Mouse (Mus musculus): Measurements from ENCODE around the gene Mrto4. TPM values are rescaled to one million over a fixed set of nuclear protein-coding genes. Genes with fewer than 3 reads are reported as not detected.
"Not testable (repeated sequence)": the region's sequence is repeated elsewhere in the genome, so short reads cannot be mapped to it uniquely, and the experiment has no call there.

Gene Mrto4
- 18.8 and 22.5 TPM in 2 replicates for polyA plus RNA-seq (2012; ENCODE audit: insufficient read depth, insufficient read length, missing spikeins)

DNA sequence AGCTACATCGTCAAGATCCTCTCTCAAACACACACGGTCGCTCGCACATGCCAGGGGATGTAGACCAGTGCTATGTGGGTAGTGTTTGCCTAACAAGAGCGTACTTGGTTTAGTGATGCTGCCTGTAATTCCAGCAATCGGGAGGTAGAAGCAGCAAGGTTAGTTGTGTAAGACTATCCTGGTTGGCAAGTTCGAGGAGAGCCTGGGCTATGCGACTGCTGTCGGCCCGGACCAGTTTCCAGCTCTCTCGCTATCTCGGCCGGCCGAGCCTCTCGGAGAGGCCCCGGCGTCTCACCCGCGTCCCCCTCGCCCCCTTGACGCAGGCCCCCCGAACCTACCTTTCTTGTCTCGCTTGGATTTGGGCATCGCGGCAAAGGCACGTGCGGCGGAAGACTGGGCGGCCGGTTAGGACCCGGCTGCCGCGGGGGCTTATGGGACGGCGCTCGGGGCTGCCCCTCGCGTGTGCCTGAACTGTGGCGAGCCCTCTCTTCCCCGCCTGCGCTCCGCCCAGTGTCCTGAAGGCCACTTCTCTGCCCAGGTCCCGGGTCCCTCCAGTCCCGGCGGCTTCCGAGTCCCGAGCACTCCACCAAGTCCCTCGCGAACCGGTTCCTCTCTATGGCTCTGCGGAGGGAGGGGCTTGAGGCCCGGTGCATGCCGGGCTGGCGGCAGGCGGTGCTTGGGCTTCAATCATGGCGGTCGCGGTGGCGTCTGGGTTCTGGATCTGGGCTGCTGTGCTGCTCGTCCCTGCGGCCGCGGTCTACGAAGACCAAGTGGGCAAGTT lies at the start of gene Mrto4, which contains the start of the genes Emc1 and Ubr4:
Gene Mrto4 (minus strand): TSS at position 646 of the 781 bp plus-strand sequence.
Gene Emc1 (plus strand): TSS at position 657 of the 781 bp plus-strand sequence.
Gene Ubr4 (plus strand): TSS at position 679 of the 781 bp plus-strand sequence.
- peak within 1 kb of the TSS; percentile 99 for H3K4me3 ChIP-seq (ENCODE audit: insufficient read depth, low read length)
- peak within 1 kb of the TSS; percentile 97 for H3K27ac ChIP-seq (ENCODE audit: insufficient read depth, low read depth, low read length)
- TF ChIP-seq POLR2A (IDR thresholded peaks at IDR 0.05; ENCODE audit: borderline replicate concordance, low read depth, low read length) (no peak), CTCF (IDR thresholded peaks at IDR 0.05; ENCODE audit: low read depth, low read length) (no peak)
- H3K4me1 ChIP-seq (ENCODE audit: control insufficient read depth, insufficient read depth, low read length) = peaks cover 4% of the 10 kb centered on the region

DNA sequence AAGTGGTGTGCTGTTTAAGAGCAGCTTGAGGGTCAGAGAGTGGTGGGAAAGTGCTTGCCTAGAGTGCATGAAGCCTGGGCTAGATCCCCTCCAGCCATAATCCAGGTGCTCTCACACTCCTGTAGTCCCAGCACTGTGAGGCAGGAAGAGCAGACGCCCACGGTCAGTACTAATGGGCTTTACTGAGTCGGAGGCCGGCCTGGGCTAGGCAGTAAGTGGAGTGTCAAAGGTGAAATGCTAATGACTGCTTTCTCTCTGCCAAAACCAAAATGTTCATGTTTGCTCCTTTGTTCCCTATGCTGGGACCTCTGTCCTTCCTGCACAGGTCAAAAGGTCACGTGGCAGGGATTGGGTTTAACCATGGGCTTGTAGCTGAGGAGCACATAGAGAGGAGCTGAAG lies 48.1 kb upstream of the Mrto4 start:
- H3K4me3 ChIP-seq (ENCODE audit: insufficient read depth, low read length) = no peak overlapping the region
- TF ChIP-seq CTCF (IDR thresholded peaks at IDR 0.05; ENCODE audit: low read depth, low read length) (no peak), POLR2A (IDR thresholded peaks at IDR 0.05; ENCODE audit: borderline replicate concordance, low read depth, low read length) (no peak)
- no peaks in the 10 kb centered on the region for H3K4me1 ChIP-seq (ENCODE audit: control insufficient read depth, insufficient read depth, low read length)
- no peak overlapping the region for H3K27ac ChIP-seq (ENCODE audit: insufficient read depth, low read depth, low read length)

GRCm38 (mm10) chr4:139395431-139395830 lies 43.1 kb upstream of the Mrto4 start:
- TF ChIP-seq CTCF (IDR thresholded peaks at IDR 0.05; ENCODE audit: low read depth, low read length) = no peak
- TF ChIP-seq POLR2A (IDR thresholded peaks at IDR 0.05; ENCODE audit: borderline replicate concordance, low read depth, low read length) = no peak
- Histone ChIP-seq H3K4me1 (ENCODE audit: control insufficient read depth, insufficient read depth, low read length) (no peaks in the 10 kb centered on the region), H3K4me3 (ENCODE audit: insufficient read depth, low read length) (no peak overlapping the region), H3K27ac (ENCODE audit: insufficient read depth, low read depth, low read length) (no peak overlapping the region)

- H3K4me1 ChIP-seq (ENCODE audit: control insufficient read depth, insufficient read depth, low read length) = peaks cover 4% of the 10 kb centered on the region
- H3K27ac ChIP-seq (ENCODE audit: insufficient read depth, low read depth, low read length) = no peak overlapping the region
- H3K4me3 ChIP-seq (ENCODE audit: insufficient read depth, low read length) = no peak overlapping the region
- TF ChIP-seq CTCF (IDR thresholded peaks at IDR 0.05; ENCODE audit: low read depth, low read length) (no peak), POLR2A (IDR thresholded peaks at IDR 0.05; ENCODE audit: borderline replicate concordance, low read depth, low read length) (no peak)
These were observed 37.2 kb upstream of the Mrto4 start for GRCm38 (mm10) chr4:139389557-139389956.

GRCm38 (mm10) chr4:139386869-139387319 lies 34.5 kb upstream of the Mrto4 start:
- no peak for TF ChIP-seq POLR2A (IDR thresholded peaks at IDR 0.05; ENCODE audit: borderline replicate concordance, low read depth, low read length)
- no peak for TF ChIP-seq CTCF (IDR thresholded peaks at IDR 0.05; ENCODE audit: low read depth, low read length)
- peaks cover 15% of the 10 kb centered on the region for H3K4me1 ChIP-seq (ENCODE audit: control insufficient read depth, insufficient read depth, low read length)

GRCm38 (mm10) chr4:139385841-139386240 lies 33.5 kb upstream of the Mrto4 start:
- H3K27ac ChIP-seq (ENCODE audit: insufficient read depth, low read depth, low read length); H3K4me3 ChIP-seq (ENCODE audit: insufficient read depth, low read length): not testable (repeated sequence)
- peaks cover 15% of the 10 kb centered on the region for H3K4me1 ChIP-seq (ENCODE audit: control insufficient read depth, insufficient read depth, low read length)

More at GRCm38 (mm10) chr4:139386869-139387319, 34.5 kb upstream of the Mrto4 start:
- H3K4me3 ChIP-seq (ENCODE audit: insufficient read depth, low read length) = no peak overlapping the region
- H3K27ac ChIP-seq (ENCODE audit: insufficient read depth, low read depth, low read length) = no peak overlapping the region

DNA sequence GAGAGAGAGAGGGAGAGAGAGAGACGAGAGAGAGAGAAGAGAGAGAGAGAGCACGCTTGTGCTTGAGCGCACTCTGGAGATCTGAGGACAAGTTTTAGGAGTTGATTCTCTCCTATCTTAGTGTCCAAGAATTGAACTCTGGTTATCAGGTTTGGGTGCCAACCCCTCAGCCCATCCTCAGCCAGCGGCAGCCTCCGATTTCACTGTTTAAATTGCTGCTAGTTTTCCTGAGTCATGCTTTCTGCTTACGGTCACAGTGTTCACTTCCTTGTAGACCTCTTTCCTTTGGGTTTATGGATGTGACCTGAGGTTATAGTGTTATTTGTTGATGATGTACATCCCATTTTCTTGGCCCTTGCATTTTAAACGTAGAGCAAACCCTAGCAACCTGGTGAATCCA lies 29.9 kb upstream of the Mrto4 start:
- TF ChIP-seq CTCF (IDR thresholded peaks at IDR 0.05; ENCODE audit: low read depth, low read length) = no peak
- no peak for TF ChIP-seq POLR2A (IDR thresholded peaks at IDR 0.05; ENCODE audit: borderline replicate concordance, low read depth, low read length)
- peaks cover 15% of the 10 kb centered on the region for H3K4me1 ChIP-seq (ENCODE audit: control insufficient read depth, insufficient read depth, low read length)
- H3K27ac ChIP-seq (ENCODE audit: insufficient read depth, low read depth, low read length) = 0 out of 2 replicates have a peak overlapping the region, but pooled peaks have one; percentile 16
- H3K4me3 ChIP-seq (ENCODE audit: insufficient read depth, low read length) = peak overlapping the region; percentile 43

- Histone ChIP-seq H3K27ac (ENCODE audit: insufficient read depth, low read depth, low read length) (peak overlapping the region; percentile 37; the same call in 1 of the 2 replicates), H3K4me1 (ENCODE audit: control insufficient read depth, insufficient read depth, low read length) (peaks cover 15% of the 10 kb centered on the region), H3K4me3 (ENCODE audit: insufficient read depth, low read length) (peak overlapping the region; percentile 76)
- TF ChIP-seq POLR2A (IDR thresholded peaks at IDR 0.05; ENCODE audit: borderline replicate concordance, low read depth, low read length) (no peak), CTCF (IDR thresholded peaks at IDR 0.05; ENCODE audit: low read depth, low read length) (no peak)
These were observed 29.1 kb upstream of the Mrto4 start for GRCm38 (mm10) chr4:139381452-139381845.

GRCm38 (mm10) chr4:139380775-139381451 lies 28.5 kb upstream of the Mrto4 start:
- Histone ChIP-seq H3K27ac (ENCODE audit: insufficient read depth, low read depth, low read length) (peak overlapping the region; percentile 39), H3K4me1 (ENCODE audit: control insufficient read depth, insufficient read depth, low read length) (peaks cover 15% of the 10 kb centered on the region), H3K4me3 (ENCODE audit: insufficient read depth, low read length) (peak overlapping the region; percentile 76)
- no peak for TF ChIP-seq POLR2A (IDR thresholded peaks at IDR 0.05; ENCODE audit: borderline replicate concordance, low read depth, low read length)
- no peak for TF ChIP-seq CTCF (IDR thresholded peaks at IDR 0.05; ENCODE audit: low read depth, low read length)
